Mouse (Mus musculus): ENCODE measurements around the gene Map3k21. TPM values are rescaled to one million over a fixed set of nuclear protein-coding genes. Genes with fewer than 3 reads are reported as not detected.

Map3k21 gene
- total and polyA plus RNA-seq, 2 experiments from 2014 or later: 0.85 to 2.3 TPM

DNA sequence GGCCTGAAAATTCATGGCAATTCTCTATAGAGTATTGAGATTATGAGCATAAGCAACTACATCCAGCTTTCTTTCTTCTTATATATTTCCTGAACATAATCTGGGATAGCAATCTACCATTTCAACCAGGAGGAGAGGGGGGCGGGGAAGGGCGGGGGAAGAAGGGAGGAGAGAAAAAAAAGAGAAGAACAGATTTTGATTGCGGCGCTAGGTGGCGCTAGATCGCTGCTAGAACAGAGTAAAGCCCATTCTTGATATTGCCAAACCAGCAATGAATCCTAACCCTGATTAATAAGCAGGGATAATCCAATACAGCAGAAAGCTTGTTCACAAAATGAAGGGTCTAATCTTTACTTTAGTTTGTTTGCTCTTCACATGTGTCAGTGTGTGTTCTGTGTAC is 11.4 kb upstream of the Map3k21 start:
- Histone ChIP-seq H3K4me3 (ENCODE audit: low read depth, low read length) (peak overlapping the region; percentile 58), H3K9ac (peak overlapping the region; percentile 79), H3K9me3 (ENCODE audit: low read length) (no peaks in the 10 kb centered on the region), H3K27me3 (ENCODE audit: insufficient read depth, low read length) (no peaks in the 10 kb centered on the region), H3K4me2 (ENCODE audit: low read depth) (peak overlapping the region; percentile 79), H3K4me1 (ENCODE audit: insufficient read depth) (peaks cover 8% of the 10 kb centered on the region; the same call in 1 of the 2 replicates), H3K27ac (ENCODE audit: low read depth, low read length) (peak overlapping the region; percentile 87), H3K36me3 (ENCODE audit: insufficient read depth) (no peaks in the 10 kb centered on the region)
- ATAC-seq (0 out of 2 replicates have a peak, but pooled peaks have one; percentile 5), DNase-seq (peak; percentile 92)
- TF ChIP-seq CTCF (IDR thresholded peaks at IDR 0.05; ENCODE audit: low read depth): peak; percentile 76
- 0% methylated on average over 6 of the region's 6 CpGs for WGBS

DNA sequence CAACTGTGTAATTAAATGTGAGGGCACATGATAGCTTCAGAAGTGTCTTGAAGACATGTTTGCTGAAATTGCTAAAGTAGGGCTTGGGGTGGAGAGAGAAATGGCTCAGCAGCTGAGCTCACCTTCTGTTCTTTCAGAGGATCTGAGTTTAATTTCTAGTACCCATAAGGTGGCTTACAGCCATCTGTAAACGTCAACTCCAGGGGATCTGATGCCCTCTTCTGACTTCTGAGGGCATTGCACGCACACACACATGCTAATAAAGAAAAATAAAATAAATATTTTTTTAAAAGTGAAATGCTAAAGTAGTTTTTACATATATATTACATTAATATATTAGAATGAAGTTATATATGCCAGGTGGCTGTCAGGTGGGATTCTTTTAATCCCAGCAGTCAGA is 9.1 kb upstream of the Map3k21 start:
- H3K4me3 ChIP-seq (ENCODE audit: low read depth, low read length): no peak overlapping the region
- H3K4me2 ChIP-seq (ENCODE audit: low read depth): no peak overlapping the region
- H3K9me3 ChIP-seq (ENCODE audit: low read length): no peaks in the 10 kb centered on the region
- DNase-seq (peak; percentile 46), ATAC-seq (no peak)
- H3K27ac ChIP-seq (ENCODE audit: low read depth, low read length): no peak overlapping the region
- TF ChIP-seq CTCF (IDR thresholded peaks at IDR 0.05; ENCODE audit: low read depth): peak; percentile 40
- no peaks in the 10 kb centered on the region for H3K27me3 ChIP-seq (ENCODE audit: insufficient read depth, low read length)
- 24% methylated on average over 2 of the region's 2 CpGs for WGBS
- no peak overlapping the region for H3K9ac ChIP-seq
- no peaks in the 10 kb centered on the region for H3K36me3 ChIP-seq (ENCODE audit: insufficient read depth)
- H3K4me1 ChIP-seq (ENCODE audit: insufficient read depth): peaks cover 8% of the 10 kb centered on the region; the same call in 1 of the 2 replicates

DNA sequence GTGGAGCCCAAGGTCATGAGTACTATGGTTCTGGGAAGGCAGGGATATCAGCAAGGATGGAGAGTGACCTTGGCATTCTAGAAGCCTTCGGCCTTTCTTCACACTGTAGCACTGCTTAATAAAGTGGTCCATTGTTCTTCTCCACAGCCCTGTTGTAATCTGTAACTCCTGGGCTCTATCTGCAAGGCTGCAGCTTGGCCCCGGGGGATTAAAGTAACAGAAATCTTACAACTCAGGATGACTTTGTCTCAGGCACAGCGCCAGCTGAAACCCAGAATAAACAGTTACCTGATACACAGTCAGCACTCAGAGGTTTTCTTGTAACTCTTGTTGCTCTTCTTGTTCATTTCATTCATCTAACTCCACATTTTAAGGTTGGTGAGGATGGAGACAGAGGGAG is 7.7 kb upstream of the Map3k21 start:
- DNase-seq: no peak
- no peaks in the 10 kb centered on the region for H3K36me3 ChIP-seq (ENCODE audit: insufficient read depth)
- H3K4me3 ChIP-seq (ENCODE audit: low read depth, low read length): no peak overlapping the region
- no peak overlapping the region for H3K9ac ChIP-seq
- H3K4me1 ChIP-seq (ENCODE audit: insufficient read depth): no peaks in the 10 kb centered on the region
- no peak overlapping the region for H3K4me2 ChIP-seq (ENCODE audit: low read depth)
- no peak for TF ChIP-seq CTCF (IDR thresholded peaks at IDR 0.05; ENCODE audit: low read depth)
- WGBS: 43% methylated on average over 3 of the region's 3 CpGs
- no peaks in the 10 kb centered on the region for H3K27me3 ChIP-seq (ENCODE audit: insufficient read depth, low read length)
- no peak for ATAC-seq
- H3K9me3 ChIP-seq (ENCODE audit: low read length): no peaks in the 10 kb centered on the region
- H3K27ac ChIP-seq (ENCODE audit: low read depth, low read length): no peak overlapping the region

- Histone ChIP-seq H3K9ac (no peak overlapping the region), H3K27me3 (ENCODE audit: insufficient read depth, low read length) (peaks cover 13% of the 10 kb centered on the region), H3K9me3 (ENCODE audit: low read length) (no peaks in the 10 kb centered on the region), H3K27ac (ENCODE audit: low read depth, low read length) (no peak overlapping the region), H3K4me1 (ENCODE audit: insufficient read depth) (peaks cover 5% of the 10 kb centered on the region; the same call in 1 of the 2 replicates), H3K4me3 (ENCODE audit: low read depth, low read length) (no peak overlapping the region), H3K4me2 (ENCODE audit: low read depth) (no peak overlapping the region), H3K36me3 (ENCODE audit: insufficient read depth) (no peaks in the 10 kb centered on the region)
- DNase-seq: no peak
- 78% methylated on average over 2 of the region's 2 CpGs for WGBS
- no peak for TF ChIP-seq CTCF (IDR thresholded peaks at IDR 0.05; ENCODE audit: low read depth)
- ATAC-seq: no peak
These were observed 4.9 kb upstream of the Map3k21 start for GRCm38 (mm10) chr8:125905341-125905740.

DNA sequence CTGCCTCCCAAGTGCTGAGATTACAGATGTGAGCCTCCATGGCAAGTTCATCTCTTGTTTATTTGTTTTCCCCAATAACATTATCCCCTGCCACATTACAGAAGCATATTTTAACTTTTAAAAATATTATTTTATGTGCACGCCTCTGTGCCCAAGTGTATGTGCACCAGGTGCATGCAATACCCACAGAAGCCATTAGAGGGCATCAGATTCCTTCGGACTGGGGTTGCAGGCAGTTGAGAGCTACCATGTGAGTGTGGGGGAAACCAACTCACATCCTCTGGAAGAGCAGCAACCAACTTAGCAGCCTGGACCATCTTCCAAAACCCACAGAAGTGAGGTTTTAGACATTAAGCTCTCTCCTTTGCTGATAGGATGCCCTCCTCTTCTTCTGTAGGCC is 2.9 kb upstream of the Map3k21 start:
- Histone ChIP-seq H3K4me1 (ENCODE audit: insufficient read depth) (peaks cover 5% of the 10 kb centered on the region), H3K27ac (ENCODE audit: low read depth, low read length) (no peak overlapping the region), H3K4me2 (ENCODE audit: low read depth) (no peak overlapping the region), H3K4me3 (ENCODE audit: low read depth, low read length) (no peak overlapping the region), H3K9ac (no peak overlapping the region), H3K36me3 (ENCODE audit: insufficient read depth) (no peaks in the 10 kb centered on the region), H3K9me3 (ENCODE audit: low read length) (no peaks in the 10 kb centered on the region), H3K27me3 (ENCODE audit: insufficient read depth, low read length) (peaks cover 21% of the 10 kb centered on the region)
- no peak for DNase-seq
- ATAC-seq: no peak
- WGBS: 77% methylated on average over 2 of the region's 2 CpGs
- TF ChIP-seq CTCF (IDR thresholded peaks at IDR 0.05; ENCODE audit: low read depth): peak; percentile 40

DNA sequence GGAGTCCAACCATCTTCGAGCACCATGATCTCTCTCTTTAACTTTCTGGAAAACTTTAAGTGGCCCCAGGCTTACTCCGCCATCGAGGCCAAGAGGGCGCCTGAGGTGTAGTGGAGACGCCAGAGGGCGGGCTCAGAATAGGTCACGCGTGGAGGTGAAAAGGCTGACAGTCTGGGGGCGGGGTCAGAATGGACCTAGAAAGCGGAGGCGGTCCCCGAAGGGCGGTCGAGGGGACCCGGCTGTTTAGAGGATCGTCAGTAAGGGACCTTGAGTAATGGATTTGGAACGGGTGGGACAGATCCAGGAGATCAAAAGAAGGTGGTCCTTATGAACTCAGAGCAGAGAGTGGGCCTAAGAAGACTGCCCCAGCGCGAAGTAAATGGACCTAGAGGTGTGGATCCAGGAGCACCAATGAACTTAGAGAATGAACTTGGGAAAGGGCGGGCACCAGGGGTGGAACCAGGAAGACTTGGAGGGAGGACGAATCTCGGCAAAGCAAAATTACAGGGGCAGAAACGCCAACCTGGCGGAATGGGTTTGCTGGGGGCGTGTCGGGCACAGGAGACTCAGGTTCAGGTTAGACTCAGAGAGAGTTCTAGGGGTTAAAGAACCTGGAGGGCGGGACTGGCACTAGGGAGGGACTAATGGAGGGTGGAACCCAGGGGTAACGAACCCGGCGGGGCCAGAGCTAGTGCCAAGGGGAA is 437 bp upstream of the Map3k21 start:
- WGBS: 7% methylated on average over 30 of the region's 30 CpGs
- DNase-seq (no peak), ATAC-seq (peak; percentile 6; the same call in 1 of the 2 replicates)
- Histone ChIP-seq H3K27me3 (ENCODE audit: insufficient read depth, low read length) (peaks cover 27% of the 10 kb centered on the region), H3K4me2 (ENCODE audit: low read depth) (peak overlapping the region; percentile 99), H3K27ac (ENCODE audit: low read depth, low read length) (no peak overlapping the region), H3K4me3 (ENCODE audit: low read depth, low read length) (peak overlapping the region; percentile 64), H3K36me3 (ENCODE audit: insufficient read depth) (no peaks in the 10 kb centered on the region), H3K4me1 (ENCODE audit: insufficient read depth) (peaks cover 5% of the 10 kb centered on the region), H3K9me3 (ENCODE audit: low read length) (no peaks in the 10 kb centered on the region), H3K9ac (no peak overlapping the region)
- TF ChIP-seq CTCF (IDR thresholded peaks at IDR 0.05; ENCODE audit: low read depth): no peak

- Histone ChIP-seq H3K4me1 (ENCODE audit: insufficient read depth) (peaks cover 5% of the 10 kb centered on the region), H3K36me3 (ENCODE audit: insufficient read depth) (no peaks in the 10 kb centered on the region), H3K9me3 (ENCODE audit: low read length) (no peaks in the 10 kb centered on the region), H3K9ac (peak overlapping the region; percentile 54), H3K27me3 (ENCODE audit: insufficient read depth, low read length) (peaks cover 27% of the 10 kb centered on the region), H3K27ac (ENCODE audit: low read depth, low read length) (no peak overlapping the region), H3K4me3 (ENCODE audit: low read depth, low read length) (peak overlapping the region; percentile 64), H3K4me2 (ENCODE audit: low read depth) (peak overlapping the region; percentile 99)
- 6% methylated on average over 31 of the region's 31 CpGs for WGBS
- DNase-seq: no peak
- no peak for TF ChIP-seq CTCF (IDR thresholded peaks at IDR 0.05; ENCODE audit: low read depth)
- ATAC-seq: no peak; the same call in 1 of the 2 replicates
These were observed 955 bp downstream of the Map3k21 start for GRCm38 (mm10) chr8:125911229-125911580.
